Mouse (Mus musculus) liver, adult 2 months (tissue): ENCODE results near the gene Runx2.

Experiments
- CTCF ChIP-seq: fragments of 200-500 bp; IDR thresholded peaks from 2 replicates; pipeline ENCODE4 v1.5.1; 2011; ENCODE audit warnings: low read depth, low read length, control low read depth
- POLR2A ChIP-seq: fragments of 200-500 bp; IDR thresholded peaks from 2 replicates; pipeline ENCODE4 v1.6.1; 2011; ENCODE audit warnings: low read length, control low read depth; ENCODE audit not compliant: insufficient read depth; ENCODE audit errors: extremely low read depth

DNA sequence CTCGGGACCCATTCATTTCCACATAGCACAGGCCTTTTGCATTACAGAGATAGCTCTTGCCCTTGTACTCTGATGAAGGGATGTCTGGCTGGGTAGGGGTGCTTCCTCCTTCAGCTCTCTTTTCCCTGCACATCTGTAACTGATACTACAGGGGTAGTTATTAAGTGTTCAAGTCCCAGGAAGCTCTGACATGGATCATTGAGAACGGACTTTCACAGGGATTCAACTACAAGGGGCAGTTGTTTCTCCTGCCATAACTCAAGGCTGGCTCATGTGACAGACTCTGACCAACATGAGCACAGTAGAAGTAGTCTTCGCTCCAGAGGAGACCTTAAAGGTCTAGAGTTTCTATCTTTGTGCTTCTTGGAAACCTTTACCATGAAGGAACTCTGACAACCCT is 226.1 kb downstream of the Runx2 start:
- no peak for TF ChIP-seq CTCF
- TF ChIP-seq POLR2A, result no peak
